In the genomic region with DNA sequence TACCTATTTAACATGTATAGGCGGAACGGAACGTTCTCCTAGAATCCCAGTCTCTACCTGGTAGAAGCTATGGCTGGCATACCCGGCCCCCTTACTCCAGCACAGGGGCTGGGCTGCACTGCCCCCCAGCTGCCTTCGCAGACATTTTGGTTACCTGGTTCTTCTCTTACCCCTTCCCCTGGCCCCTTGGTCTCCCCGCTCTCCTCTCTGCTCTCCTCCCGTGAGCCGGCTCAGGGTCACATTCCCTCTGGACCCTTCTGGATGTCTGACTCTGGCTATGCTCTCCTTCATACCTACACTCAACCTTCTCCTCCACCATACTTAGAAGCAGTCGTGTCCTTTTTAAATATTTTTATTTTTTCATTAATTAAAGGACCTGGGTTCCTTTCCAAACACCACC, we compare ENCODE assay signal across 8 mouse cellular contexts. TPM values are rescaled to one million over a fixed set of nuclear protein-coding genes. Genes with fewer than 3 reads are reported as not detected.
A peak's percentile ranks its signal among the peaks of the same experiment; 100 is the strongest.
DNase-seq lines count a peak whose midpoint lies in the region; ATAC-seq and TF ChIP-seq lines count a peak whose summit lies in the region.

No protein-coding gene starts in this region.

- no peaks in the 10 kb centered on the region for H3K27me3 ChIP-seq in forebrain, postnatal 0 days (ENCODE audit: insufficient read depth, low read length)
- H3K27me3 ChIP-seq in lung, embryonic 14.5 days (ENCODE audit: insufficient read depth, low read length): no peaks in the 10 kb centered on the region

- WGBS in forebrain, postnatal 0 days: 3% methylated on average over 9 of the region's 9 CpGs
- WGBS in lung, embryonic 14.5 days: 2% methylated on average over 9 of the region's 9 CpGs
- WGBS in olfactory bulb, adult 2 months: 2% methylated on average over 9 of the region's 9 CpGs

- peaks cover 4% of the 10 kb centered on the region for H3K36me3 ChIP-seq in ES-E14 (ENCODE audit: control insufficient read depth, insufficient read depth, low read length, poor library complexity, severe bottlenecking)
- peaks cover 9% of the 10 kb centered on the region for H3K36me3 ChIP-seq in forebrain, postnatal 0 days (ENCODE audit: insufficient read depth)
- peaks cover 23% of the 10 kb centered on the region for H3K36me3 ChIP-seq in lung, embryonic 14.5 days (ENCODE audit: insufficient read depth)

- peak overlapping the region; percentile 61 to 72 for H3K4me3 ChIP-seq in ES-E14 (ENCODE audit: insufficient read depth in 1 of 2, low read depth in 1 of 2, low read length in 2 of 2, poor library complexity in 1 of 2, severe bottlenecking in 1 of 2)
- peak overlapping the region; percentile 92 for H3K4me3 ChIP-seq in forebrain, postnatal 0 days (ENCODE audit: low read depth, low read length)
- peak overlapping the region; percentile 94 for H3K4me3 ChIP-seq in lung, embryonic 14.5 days (ENCODE audit: low read depth, low read length)
- H3K4me3 ChIP-seq in olfactory bulb, adult 2 months (ENCODE audit: insufficient read depth, low read depth, low read length): peak overlapping the region; percentile 54

- H3K27ac ChIP-seq in ES-E14 (ENCODE audit: insufficient read depth, low read depth, low read length, poor library complexity, severe bottlenecking): peak overlapping the region; percentile 4; the same call in 1 of the 2 replicates
- peak overlapping the region; percentile 29 for H3K27ac ChIP-seq in forebrain, postnatal 0 days (ENCODE audit: low read depth, low read length)
- peak overlapping the region; percentile 66 for H3K27ac ChIP-seq in lung, embryonic 14.5 days (ENCODE audit: low read depth)
- 0 out of 2 replicates have a peak overlapping the region, but pooled peaks have one; percentile 3 for H3K27ac ChIP-seq in olfactory bulb, adult 2 months (ENCODE audit: insufficient read depth, low read depth, low read length)

- H3K4me1 ChIP-seq in ES-E14 (ENCODE audit: control insufficient read depth in 2 of 2, insufficient read depth in 2 of 2, low read length in 2 of 2, poor library complexity in 1 of 2): peaks cover 2 to 5% of the 10 kb centered on the region in 2 experiments; a peak in 2 of 4 replicates
- H3K4me1 ChIP-seq in forebrain, postnatal 0 days (ENCODE audit: insufficient read depth): peaks cover 17% of the 10 kb centered on the region
- peaks cover 7% of the 10 kb centered on the region; the same call in 1 of the 2 replicates for H3K4me1 ChIP-seq in lung, embryonic 14.5 days (ENCODE audit: insufficient read depth)
- peaks cover 11% of the 10 kb centered on the region for H3K4me1 ChIP-seq in olfactory bulb, adult 2 months (ENCODE audit: control insufficient read depth, insufficient read depth, low read length)

- in situ Hi-C loops in ES-E14 (cut with MboI; ENCODE audit: low sequenced_read_pairs in 2 of 2, unreplicated experiment in 2 of 2): no loop called here

- TF ChIP-seq CTCF in forebrain, postnatal 0 days (IDR thresholded peaks at IDR 0.05; ENCODE audit: low read depth): peak; percentile 50
- peak; percentile 29; the same call in 1 of the 2 replicates for TF ChIP-seq CTCF in lung, embryonic 14.5 days (IDR thresholded peaks at IDR 0.05; ENCODE audit: low read depth)
- TF ChIP-seq CTCF in olfactory bulb, adult 2 months (IDR thresholded peaks at IDR 0.05; ENCODE audit: insufficient read depth, low read depth, low read length): no peak

- peak; percentile 36 for ATAC-seq in forebrain, postnatal 0 days
- peak; percentile 43 for ATAC-seq in lung, embryonic 14.5 days (ENCODE audit: insufficient read depth)

- no peaks in the 10 kb centered on the region for H3K9me3 ChIP-seq in ES-E14 (ENCODE audit: control insufficient read depth, insufficient read depth, low read depth, low read length)
- H3K9me3 ChIP-seq in forebrain, postnatal 0 days (ENCODE audit: low read length): no peaks in the 10 kb centered on the region
- no peaks in the 10 kb centered on the region for H3K9me3 ChIP-seq in lung, embryonic 14.5 days (ENCODE audit: low read depth, low read length)

- DNase-seq in ES-E14 (ENCODE audit: low read depth, low spot score): no peak
- DNase-seq in cerebellum, adult 9-10 months: peak; percentile 70
- peak; percentile 54 for DNase-seq in forebrain, postnatal 0 days
- DNase-seq in heart, postnatal 4 days: peak; percentile 52
- peak; percentile 39 to 45 for DNase-seq in layer of hippocampus, adult 8-10 months (ENCODE audit: low spot score in 2 of 2)
- peak; percentile 44 for DNase-seq in lung, embryonic 14.5 days
- peak; percentile 39 to 49 for DNase-seq in thymus, postnatal 10 days (ENCODE audit: low spot score in 2 of 2)

- TF ChIP-seq POLR2A in olfactory bulb, adult 2 months (IDR thresholded peaks at IDR 0.05; ENCODE audit: insufficient read depth, low read depth, low read length): no peak

- H3K4me2 ChIP-seq in forebrain, postnatal 0 days (ENCODE audit: low read depth): peak overlapping the region; percentile 96
- peak overlapping the region; percentile 92 for H3K4me2 ChIP-seq in lung, embryonic 14.5 days

- H3K9ac ChIP-seq in ES-E14 (ENCODE audit: insufficient read depth, low read depth, low read length, poor library complexity, severe bottlenecking): peak overlapping the region; percentile 79
- peak overlapping the region; percentile 63 for H3K9ac ChIP-seq in forebrain, postnatal 0 days
- peak overlapping the region; percentile 59 for H3K9ac ChIP-seq in lung, embryonic 14.5 days

TF ChIP-seq in ES-E14, 5 proteins besides CTCF, POLR2A, EP300 and RAD21:
- no peak for TF ChIP-seq CHD2 (IDR thresholded peaks at IDR 0.05; ENCODE audit: low read depth, low read length)
- no peak for TF ChIP-seq HCFC1 (IDR thresholded peaks at IDR 0.05; ENCODE audit: borderline replicate concordance, insufficient read depth, low read length)
- TF ChIP-seq MAFK (IDR thresholded peaks at IDR 0.05; ENCODE audit: insufficient read depth, low read depth, low read length): no peak

RNA-seq across cellular contexts. Expression of gene Agtpbp1, which starts 0.5 kb away (rescaled TPM):
- total RNA-seq in ES-E14 (2012; rRNA removed): 25.0 and 32.1 TPM in 2 replicates
- 136 and 160 TPM in 2 replicates for total RNA-seq in forebrain, postnatal 0 days (2014; rRNA removed)
- polyA plus RNA-seq in forebrain, postnatal 0 days (2015; fragmentation: Nextera tagmentation; extraction: Ambion mirVana): 60.7 and 65.1 TPM in 2 replicates
- 10 to 100 TPM; 38.2 to 38.7 TPM for total RNA-seq in heart, postnatal 4 days (2021)
- total RNA-seq in layer of hippocampus, adult 8-10 months (2022): 100 to 1,000 TPM; 331 to 365 (median 343) TPM
- 18.2 and 22.7 TPM in 2 replicates for polyA plus RNA-seq in lung, embryonic 14.5 days (2014; fragmentation: Nextera tagmentation; extraction: Ambion mirVana)
- polyA plus RNA-seq in olfactory bulb, adult 2 months (2012; ENCODE audit: insufficient read depth, insufficient read length, low replicate concordance, missing spikeins): not detected in 2 replicates

RNA-seq across cellular contexts. Expression of gene Naa35, which starts 0.6 kb away (rescaled TPM):
- 75.4 and 79.1 TPM in 2 replicates for total RNA-seq in ES-E14 (2012; rRNA removed)
- total RNA-seq in forebrain, postnatal 0 days (2014; rRNA removed): 50.4 and 67.8 TPM in 2 replicates
- polyA plus RNA-seq in forebrain, postnatal 0 days (2015; fragmentation: Nextera tagmentation; extraction: Ambion mirVana): 116 and 132 TPM in 2 replicates
- total RNA-seq in heart, postnatal 4 days (2021): 10 to 100 TPM; 81.9 to 98.9 TPM
- 100 to 1,000 TPM in 3 of 4 experiments, 10 to 100 TPM in 1; 99.8 to 121 (median 105) TPM for total RNA-seq in layer of hippocampus, adult 8-10 months (2022)
- 82.4 and 83.5 TPM in 2 replicates for polyA plus RNA-seq in lung, embryonic 14.5 days (2014; fragmentation: Nextera tagmentation; extraction: Ambion mirVana)
- polyA plus RNA-seq in olfactory bulb, adult 2 months (2012; ENCODE audit: insufficient read depth, insufficient read length, low replicate concordance, missing spikeins): not detected in 2 replicates

Comparison
In these comparisons a context has a peak if more than half of its experiments do, and no peak if none do; other contexts are left out.
1. H3K27ac ChIP-seq: peak in every context shown above with its lines; median percentile 66 in lung, embryonic 14.5 days; 29 in forebrain, postnatal 0 days; 4 in ES-E14; 3 in olfactory bulb, adult 2 months.